Mouse (Mus musculus): ENCODE results near the gene Gm11444.

Gm11444 gene

GRCm38 (mm10) chr11:85812201-85812966 lies 37.7 kb downstream of the Gm11444 start:
- DNase-seq (ENCODE audit: low spot score): no peak

GRCm38 (mm10) chr11:85811676-85812075 lies 38.5 kb downstream of the Gm11444 start:
- no peak for DNase-seq (ENCODE audit: low spot score)

- DNase-seq (ENCODE audit: low spot score): no peak
These were observed 38.9 kb downstream of the Gm11444 start for GRCm38 (mm10) chr11:85811229-85811628.

DNA sequence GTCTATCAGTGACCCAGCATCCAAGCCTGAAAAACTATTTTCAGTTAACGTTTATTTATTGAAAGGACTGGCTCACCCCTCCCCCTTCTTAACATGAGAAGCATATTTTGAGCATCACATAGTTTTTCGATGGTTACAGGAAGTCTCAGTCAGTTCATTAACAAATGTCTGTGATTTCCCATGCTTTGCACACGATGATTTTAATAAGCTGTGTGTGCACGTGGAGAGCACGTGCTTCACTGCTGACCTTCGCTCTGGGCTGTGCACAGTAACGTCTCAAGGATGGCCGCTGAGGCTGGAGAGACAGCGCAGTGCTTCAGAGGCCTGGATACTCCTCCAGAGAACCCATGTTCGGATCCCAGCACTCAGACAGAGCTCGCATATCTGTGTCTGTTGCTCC lies 42.8 kb downstream of the Gm11444 start:
- no peak for DNase-seq (ENCODE audit: low spot score)

GRCm38 (mm10) chr11:85805779-85806178 lies 44.4 kb downstream of the Gm11444 start:
- DNase-seq (ENCODE audit: low spot score): no peak

GRCm38 (mm10) chr11:85804048-85804447 lies 46.1 kb downstream of the Gm11444 start:
- no peak for DNase-seq (ENCODE audit: low spot score)

GRCm38 (mm10) chr11:85800380-85800779 lies 49.8 kb downstream of the Gm11444 start:
- no peak for DNase-seq (ENCODE audit: low spot score)

GRCm38 (mm10) chr11:85799856-85800255 lies 50.3 kb downstream of the Gm11444 start:
- DNase-seq (ENCODE audit: low spot score): no peak

- no peak for DNase-seq (ENCODE audit: low spot score)
These were observed 50.7 kb downstream of the Gm11444 start for GRCm38 (mm10) chr11:85799456-85799855.
